Mouse (Mus musculus) midbrain, embryonic 13.5 days (tissue): Measurements from ENCODE around the gene Ebf3. TPM values are rescaled to one million over a fixed set of nuclear protein-coding genes. Genes with fewer than 3 reads are reported as not detected.

Experiments used
- ATAC-seq: fragments of 200-750 bp; cut with Nextera tagmentation; 2 replicates; pipeline ENCODE4 v1.8.0; 2017; ENCODE audit warnings: mild to moderate bottlenecking, moderate TSS enrichment, moderate library complexity
- H3K27ac ChIP-seq: fragments of 300-500 bp; sonication (generic); 2 replicates; pipeline ENCODE4 v1.5.1; 2015; ENCODE audit warnings: inconsistent platforms, mild to moderate bottlenecking, moderate library complexity
- H3K27me3 ChIP-seq: fragments of 300-500 bp; sonication (generic); 2 replicates; pipeline ENCODE4 v1.6.1; 2015; ENCODE audit warnings: mild to moderate bottlenecking, inconsistent platforms
- H3K36me3 ChIP-seq: fragments of 300-500 bp; sonication (generic); 2 replicates; pipeline ENCODE4 v1.6.1; 2015; ENCODE audit warnings: mild to moderate bottlenecking, inconsistent platforms
- H3K4me1 ChIP-seq: fragments of 300-500 bp; sonication (generic); replicated peaks from 2 replicates; pipeline ENCODE4 v1.6.1; 2015; ENCODE audit warnings: inconsistent platforms
- H3K4me2 ChIP-seq: fragments of 300-500 bp; sonication (generic); replicated peaks from 2 replicates; pipeline ENCODE4 v1.6.1; 2015; ENCODE audit warnings: moderate library complexity, mild to moderate bottlenecking, inconsistent platforms
- H3K4me3 ChIP-seq: fragments of 300-500 bp; sonication (generic); replicated peaks from 2 replicates; pipeline ENCODE4 v1.5.1; 2015; ENCODE audit warnings: mild to moderate bottlenecking, inconsistent platforms
- H3K9ac ChIP-seq: fragments of 300-500 bp; sonication (generic); replicated peaks from 2 replicates; pipeline ENCODE4 v1.6.1; 2015; ENCODE audit warnings: mild to moderate bottlenecking, inconsistent platforms
- H3K9me3 ChIP-seq: fragments of 300-500 bp; sonication (generic); 2 replicates; pipeline ENCODE4 v1.6.1; 2016; ENCODE audit warnings: mild to moderate bottlenecking, inconsistent platforms
- WGBS: fragments of 180-500 bp; shearing (Covaris S2); methylation state at CpG from one replicate; pipeline ENCODE4 v1.1.7; 2015; 5-methylcytosine and 5-hydroxymethylcytosine counted together
- polyA plus RNA-seq: library from polyadenylated mRNA; unstranded; fragments of >200 nt; fragmentation: Nextera tagmentation; extraction: Ambion mirVana; gene quantifications from 2 replicates; pipeline ENCODE4 v1.2.1, GENCODE M21; 2015

The Ebf3 gene
- polyA plus RNA-seq, 1 experiment from 2014 or later: 18.2 TPM

GRCm38 (mm10) chr7:137310091-137310761 lies 4.0 kb downstream of the Ebf3 start:
- Histone ChIP-seq H3K36me3 (0 out of 2 replicates have a peak, but pooled peaks cover 2% of the 10 kb centered on the region), H3K4me3 (peak overlapping the region; percentile 78), H3K9me3 (no peaks in the 10 kb centered on the region), H3K4me1 (peaks cover 61% of the 10 kb centered on the region), H3K4me2 (peak overlapping the region; percentile 77), H3K9ac (peak overlapping the region; percentile 87), H3K27me3 (peaks cover 35% of the 10 kb centered on the region), H3K27ac (peak overlapping the region; percentile 98)
- WGBS: under 1% methylated on average over 42 of the region's 49 CpGs
- no peak for ATAC-seq

DNA sequence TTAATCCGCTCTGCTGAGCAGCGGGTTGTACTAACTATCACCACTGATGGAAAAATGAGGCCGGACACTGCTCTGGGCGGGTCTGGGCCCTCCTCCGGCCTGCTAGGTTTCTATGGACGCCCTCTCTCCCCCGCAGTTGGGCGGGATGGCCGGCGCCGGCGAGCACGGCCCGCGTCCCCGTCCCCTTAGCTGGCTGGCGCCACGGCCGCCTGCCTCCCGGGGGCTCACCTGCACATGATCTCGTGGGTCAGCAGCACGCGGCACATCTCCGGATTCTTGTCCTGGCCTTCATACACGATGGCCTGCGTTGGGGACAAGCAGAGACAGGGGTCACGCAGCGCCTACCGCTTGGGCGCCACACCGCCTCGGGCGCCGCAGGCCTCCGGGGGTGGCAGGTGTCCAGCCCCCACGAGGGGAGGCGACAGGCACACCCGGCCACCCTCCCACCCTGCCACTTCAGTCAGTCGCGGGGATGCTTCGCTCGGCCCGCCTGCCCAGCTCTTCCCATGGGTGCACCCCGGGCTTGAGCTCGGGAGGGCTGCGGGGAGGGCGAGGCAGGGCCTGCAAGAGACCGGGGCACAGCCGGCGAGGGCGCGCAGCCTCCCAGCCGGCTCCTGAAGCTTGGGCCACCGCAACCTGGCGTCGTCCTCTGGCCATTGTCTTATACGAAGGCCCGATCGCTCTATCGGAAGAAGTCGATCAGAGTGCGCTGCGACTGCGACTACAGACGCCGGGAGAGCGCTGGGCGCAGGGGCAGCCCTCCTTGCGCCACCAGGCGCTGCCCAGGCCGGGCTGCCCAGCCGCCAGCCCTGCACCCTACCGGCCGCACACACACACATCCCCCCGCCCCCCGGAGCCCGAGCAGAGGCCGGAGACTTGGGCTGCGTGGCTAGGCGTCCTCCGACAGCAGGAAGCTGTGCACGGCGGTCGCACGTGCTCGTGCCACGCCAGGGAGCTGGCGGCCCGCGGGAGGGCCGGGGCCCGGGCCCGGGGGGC lies 4.9 kb downstream of the Ebf3 start:
- peak; percentile 35 for ATAC-seq
- peak overlapping the region; percentile 77 for H3K4me2 ChIP-seq
- H3K9me3 ChIP-seq: no peaks in the 10 kb centered on the region
- 0 out of 2 replicates have a peak, but pooled peaks cover 2% of the 10 kb centered on the region for H3K36me3 ChIP-seq
- H3K27ac ChIP-seq: peak overlapping the region; percentile 98
- peak overlapping the region; percentile 87 for H3K9ac ChIP-seq
- 1% methylated on average over 86 of the region's 93 CpGs for WGBS
- peak overlapping the region; percentile 78 for H3K4me3 ChIP-seq
- H3K4me1 ChIP-seq: peaks cover 60% of the 10 kb centered on the region
- peaks cover 32% of the 10 kb centered on the region for H3K27me3 ChIP-seq

DNA sequence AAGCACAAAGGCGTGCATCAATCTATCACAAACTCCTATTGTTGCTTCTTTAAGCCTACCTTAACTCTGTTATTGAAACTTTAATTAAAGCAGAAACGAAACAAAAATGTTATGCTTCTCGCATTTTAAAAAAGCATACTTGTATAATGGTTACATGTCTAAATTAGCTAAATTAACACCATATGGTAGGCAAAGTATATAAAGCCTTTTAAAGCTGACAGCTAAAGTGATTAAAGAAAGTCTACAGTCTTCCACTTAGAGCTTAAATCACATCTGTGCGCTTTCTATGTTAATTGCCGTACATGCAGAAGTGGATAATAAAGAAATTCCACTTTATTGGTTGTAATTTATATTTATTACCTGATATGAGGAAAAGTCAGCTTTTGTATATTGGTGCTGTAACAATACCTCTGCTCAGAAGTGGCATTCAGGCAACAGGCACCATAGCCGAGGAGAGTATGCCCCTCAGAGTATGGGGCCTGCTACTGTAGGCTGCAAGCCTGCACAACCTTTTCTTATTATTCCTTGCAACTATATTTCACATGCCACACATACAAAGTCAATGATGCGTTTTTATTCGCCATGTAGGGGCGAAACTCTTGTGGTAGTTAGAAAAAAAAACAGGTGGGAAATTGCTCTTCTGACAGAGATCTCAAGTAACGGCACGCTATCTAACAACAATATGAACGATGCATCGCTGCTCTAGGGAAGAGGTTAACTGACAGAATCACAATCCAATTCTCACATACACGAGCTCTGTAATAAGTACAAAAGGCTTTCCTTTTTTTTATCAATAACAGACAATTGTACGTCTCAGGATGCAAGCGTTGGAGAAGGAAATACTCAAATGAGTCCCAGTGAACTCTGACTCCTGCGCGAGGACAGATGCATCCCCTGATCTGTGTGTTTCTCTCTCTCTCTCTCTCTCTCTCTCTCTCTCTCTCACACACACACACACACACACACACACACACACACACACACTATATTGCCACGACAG lies 5.9 kb downstream of the Ebf3 start:
- Histone ChIP-seq H3K4me1 (peaks cover 70% of the 10 kb centered on the region), H3K9ac (peak overlapping the region; percentile 87), H3K27me3 (peaks cover 32% of the 10 kb centered on the region), H3K4me2 (peak overlapping the region; percentile 77), H3K4me3 (peak overlapping the region; percentile 78), H3K27ac (peak overlapping the region; percentile 98), H3K9me3 (no peaks in the 10 kb centered on the region), H3K36me3 (0 out of 2 replicates have a peak, but pooled peaks cover 5% of the 10 kb centered on the region)
- WGBS: 18% methylated on average over 19 of the region's 19 CpGs
- ATAC-seq: no peak

GRCm38 (mm10) chr7:137307131-137307530 lies 7.1 kb downstream of the Ebf3 start:
- 11% methylated on average over 8 of the region's 8 CpGs for WGBS
- peaks cover 79% of the 10 kb centered on the region for H3K4me1 ChIP-seq
- no peaks in the 10 kb centered on the region for H3K9me3 ChIP-seq
- 0 out of 2 replicates have a peak, but pooled peaks cover 5% of the 10 kb centered on the region for H3K36me3 ChIP-seq
- peak overlapping the region; percentile 55 for H3K4me2 ChIP-seq
- H3K4me3 ChIP-seq: peak overlapping the region; percentile 40
- no peak for ATAC-seq
- peak overlapping the region; percentile 64 for H3K9ac ChIP-seq
- H3K27ac ChIP-seq: peak overlapping the region; percentile 68
- H3K27me3 ChIP-seq: peaks cover 32% of the 10 kb centered on the region

- peaks cover 81% of the 10 kb centered on the region for H3K4me1 ChIP-seq
- H3K9ac ChIP-seq: peak overlapping the region; percentile 64
- H3K27ac ChIP-seq: peak overlapping the region; percentile 68
- WGBS: 32% methylated on average over 9 of the region's 9 CpGs
- H3K4me3 ChIP-seq: peak overlapping the region; percentile 40
- no peaks in the 10 kb centered on the region for H3K9me3 ChIP-seq
- H3K27me3 ChIP-seq: peaks cover 28% of the 10 kb centered on the region
- H3K4me2 ChIP-seq: peak overlapping the region; percentile 55
- no peak for ATAC-seq
- 0 out of 2 replicates have a peak, but pooled peaks cover 5% of the 10 kb centered on the region for H3K36me3 ChIP-seq
Measured at GRCm38 (mm10) chr7:137306127-137306526, 8.1 kb downstream of the Ebf3 start.

DNA sequence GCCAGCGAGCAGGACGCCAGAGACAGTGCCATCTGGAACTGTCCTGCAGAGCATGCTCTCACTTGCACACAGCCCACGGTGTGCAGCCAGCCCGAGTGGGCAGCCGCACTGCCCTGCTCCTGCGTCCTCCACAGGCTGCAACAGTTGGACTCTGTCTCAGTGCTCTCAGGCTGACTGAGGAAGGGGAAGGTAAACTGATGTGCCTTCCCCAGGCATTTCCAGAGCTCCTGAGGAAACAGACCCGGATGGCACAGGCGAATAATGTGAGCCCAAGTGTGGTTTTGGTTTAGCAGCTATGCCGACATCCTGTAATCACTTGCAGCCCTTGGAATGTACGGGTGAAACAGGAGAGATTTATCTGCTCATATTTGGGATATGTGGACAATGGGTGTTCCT lies 10.5 kb downstream of the Ebf3 start:
- Histone ChIP-seq H3K36me3 (peaks cover 3% of the 10 kb centered on the region; the same call in 1 of the 2 replicates), H3K4me2 (peak overlapping the region; percentile 59), H3K4me3 (peak overlapping the region; percentile 40), H3K27me3 (peaks cover 29% of the 10 kb centered on the region), H3K4me1 (peaks cover 82% of the 10 kb centered on the region), H3K9ac (peak overlapping the region; percentile 70), H3K9me3 (no peaks in the 10 kb centered on the region), H3K27ac (peak overlapping the region; percentile 86)
- 0 out of 2 replicates have a peak, but pooled peaks have one; percentile 35 for ATAC-seq
- WGBS: 36% methylated on average over 10 of the region's 10 CpGs

DNA sequence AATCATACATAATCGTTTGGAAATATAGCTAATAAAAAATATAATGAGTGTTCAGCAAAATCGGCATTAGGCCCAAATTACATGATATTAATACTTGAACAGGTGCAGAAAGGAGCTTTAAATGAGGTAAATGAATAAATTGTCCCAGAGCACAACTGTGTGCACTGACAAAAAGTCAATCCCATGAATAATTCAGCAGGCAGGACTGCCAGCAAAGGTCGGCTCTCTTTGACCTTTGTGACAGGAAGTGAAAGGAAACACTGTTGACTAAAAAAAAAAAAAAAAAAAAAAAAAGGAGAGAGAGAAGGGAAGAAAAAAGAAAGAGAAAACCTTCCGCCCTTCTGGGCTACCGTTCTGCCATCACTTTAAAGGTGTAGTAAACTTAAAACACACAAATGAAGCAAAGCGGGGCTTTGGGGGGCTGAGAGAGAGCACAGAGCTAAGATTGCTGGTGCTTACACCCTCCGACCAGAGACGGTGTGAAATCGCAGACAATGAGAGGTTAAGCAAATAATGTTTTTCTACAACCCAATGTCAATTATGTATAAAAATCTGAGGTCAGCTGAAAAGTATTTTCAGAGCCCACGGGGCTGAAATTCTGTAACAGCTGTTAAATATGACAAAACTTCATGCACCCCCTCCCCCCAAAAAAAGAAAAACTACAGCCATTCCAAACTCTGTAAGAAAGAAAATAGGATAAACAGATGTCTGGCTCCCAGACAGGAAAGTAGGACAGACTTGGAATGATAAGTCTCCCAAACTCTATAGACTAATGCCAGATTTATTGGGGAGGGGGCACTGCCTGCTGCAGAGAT lies 11.1 kb downstream of the Ebf3 start:
- peaks cover 3% of the 10 kb centered on the region; the same call in 1 of the 2 replicates for H3K36me3 ChIP-seq
- peaks cover 29% of the 10 kb centered on the region for H3K27me3 ChIP-seq
- H3K4me1 ChIP-seq: peaks cover 78% of the 10 kb centered on the region
- ATAC-seq: no peak
- peak overlapping the region; percentile 40 for H3K4me3 ChIP-seq
- H3K27ac ChIP-seq: peak overlapping the region; percentile 86
- 12% methylated on average over 10 of the region's 10 CpGs for WGBS
- peak overlapping the region; percentile 70 for H3K9ac ChIP-seq
- no peaks in the 10 kb centered on the region for H3K9me3 ChIP-seq
- peak overlapping the region; percentile 59 for H3K4me2 ChIP-seq

- ATAC-seq: no peak
- H3K9me3 ChIP-seq: no peaks in the 10 kb centered on the region
- peaks cover 3% of the 10 kb centered on the region; the same call in 1 of the 2 replicates for H3K36me3 ChIP-seq
- H3K27ac ChIP-seq: peak overlapping the region; percentile 83
- peaks cover 86% of the 10 kb centered on the region for H3K4me1 ChIP-seq
- H3K4me2 ChIP-seq: peak overlapping the region; percentile 59
- whole genome bisulfite sequencing: 53% methylated on average over 5 of the region's 5 CpGs
- H3K4me3 ChIP-seq: peak overlapping the region; percentile 40
- H3K27me3 ChIP-seq: peaks cover 24% of the 10 kb centered on the region
- H3K9ac ChIP-seq: peak overlapping the region; percentile 70
Measured at GRCm38 (mm10) chr7:137302161-137302560, 12.1 kb downstream of the Ebf3 start.

- peak; percentile 77 for ATAC-seq
- Histone ChIP-seq H3K4me1 (peaks cover 87% of the 10 kb centered on the region), H3K4me3 (peak overlapping the region; percentile 40), H3K9ac (peak overlapping the region; percentile 70), H3K4me2 (peak overlapping the region; percentile 59), H3K36me3 (peaks cover 3% of the 10 kb centered on the region; the same call in 1 of the 2 replicates), H3K9me3 (no peaks in the 10 kb centered on the region), H3K27ac (peak overlapping the region; percentile 83), H3K27me3 (peaks cover 17% of the 10 kb centered on the region)
- WGBS: 31% methylated on average over 15 of the region's 15 CpGs
Measured at GRCm38 (mm10) chr7:137301329-137301751, 12.9 kb downstream of the Ebf3 start.

GRCm38 (mm10) chr7:137300826-137301225 lies 13.4 kb downstream of the Ebf3 start:
- H3K9ac ChIP-seq: peak overlapping the region; percentile 70; the same call in 1 of the 2 replicates
- peak overlapping the region; percentile 40 for H3K4me3 ChIP-seq
- 39% methylated on average over 6 of the region's 6 CpGs for WGBS
- peaks cover 89% of the 10 kb centered on the region for H3K4me1 ChIP-seq
- peaks cover 17% of the 10 kb centered on the region for H3K27me3 ChIP-seq
- peaks cover 3% of the 10 kb centered on the region; the same call in 1 of the 2 replicates for H3K36me3 ChIP-seq
- H3K4me2 ChIP-seq: peak overlapping the region; percentile 59
- H3K9me3 ChIP-seq: no peaks in the 10 kb centered on the region
- H3K27ac ChIP-seq: peak overlapping the region; percentile 83
- no peak for ATAC-seq
